Mouse (Mus musculus) intestine, postnatal 0 days (tissue): Measurements from ENCODE around the gene Gpc4. TPM values are rescaled to one million over a fixed set of nuclear protein-coding genes. Genes with fewer than 3 reads are reported as not detected.

Experiments used
- ATAC-seq: fragments of 200-750 bp; cut with Nextera tagmentation; 2 replicates; pipeline ENCODE4 v1.8.0; 2017; ENCODE audit warnings: mild to moderate bottlenecking, moderate TSS enrichment, moderate library complexity
- H3K27ac ChIP-seq: fragments of 300-500 bp; sonication (generic); 2 replicates; pipeline ENCODE4 v1.5.1; 2014; ENCODE audit warnings: mild to moderate bottlenecking, low read depth, low read length, moderate library complexity
- H3K27me3 ChIP-seq: fragments of 300-500 bp; sonication (generic); replicated peaks from 2 replicates; pipeline ENCODE4 v1.6.1; 2014; ENCODE audit warnings: low read length, mixed read lengths; ENCODE audit not compliant: control insufficient read depth, insufficient read depth
- H3K36me3 ChIP-seq: fragments of 300-500 bp; sonication (generic); 2 replicates; pipeline ENCODE4 v1.6.1; 2014; ENCODE audit warnings: mild to moderate bottlenecking, moderate library complexity; ENCODE audit not compliant: control insufficient read depth, insufficient read depth
- H3K4me1 ChIP-seq: fragments of 300-500 bp; sonication (generic); replicated peaks from 2 replicates; pipeline ENCODE4 v1.6.1; 2014; ENCODE audit warnings: antibody characterized with exemption, low read length, mixed read lengths; ENCODE audit not compliant: control insufficient read depth, insufficient read depth
- H3K4me2 ChIP-seq: fragments of 300-500 bp; sonication (generic); replicated peaks from 2 replicates; pipeline ENCODE4 v1.6.1; 2014; ENCODE audit warnings: low read depth, mild to moderate bottlenecking, moderate library complexity
- H3K4me3 ChIP-seq: fragments of 300-500 bp; sonication (generic); 2 replicates; pipeline ENCODE4 v1.5.1; 2014; ENCODE audit warnings: low read depth, low read length
- H3K9ac ChIP-seq: fragments of 300-500 bp; sonication (generic); 2 replicates; pipeline ENCODE4 v1.6.1; 2014; ENCODE audit warnings: mild to moderate bottlenecking, low read depth, low read length
- H3K9me3 ChIP-seq: fragments of 300-500 bp; sonication (generic); 2 replicates; pipeline ENCODE4 v1.6.1; 2016; ENCODE audit warnings: mixed run types; ENCODE audit not compliant: control insufficient read depth
- CTCF ChIP-seq: sonication (generic); IDR thresholded peaks from 2 replicates; pipeline ENCODE4 v1.5.1; 2016; ENCODE audit warnings: low read depth, mild to moderate bottlenecking, control low read depth, antibody characterized with exemption, moderate library complexity
- WGBS: fragments of 180-500 bp; shearing (Covaris S2); extraction: QIAGEN DNeasy Blood & Tissue Kit; methylation state at CpG from one replicate; pipeline ENCODE4 v1.1.7; 2014; 5-methylcytosine and 5-hydroxymethylcytosine counted together
- polyA plus RNA-seq: library from polyadenylated mRNA; unstranded; fragments of >200 nt; fragmentation: Nextera tagmentation; extraction: Ambion mirVana; gene quantifications from 2 replicates; pipeline ENCODE4 v1.2.1, GENCODE M21; 2015

The Gpc4 gene
- polyA plus RNA-seq, 1 experiment from 2014 or later, result 21.2 TPM

GRCm38 (mm10) chrX:52153451-52153850 lies 11.6 kb downstream of the Gpc4 start:
- no peaks in the 10 kb centered on the region for H3K9me3 ChIP-seq

GRCm38 (mm10) chrX:52152961-52153360 lies 12.1 kb downstream of the Gpc4 start:
- Histone ChIP-seq H3K4me3 (no peak overlapping the region), H3K4me2 (no peak overlapping the region), H3K9ac (no peak overlapping the region), H3K9me3 (no peaks in the 10 kb centered on the region), H3K27me3 (no peaks in the 10 kb centered on the region), H3K27ac (no peak overlapping the region), H3K4me1 (no peaks in the 10 kb centered on the region), H3K36me3 (no peaks in the 10 kb centered on the region)
- WGBS, result 84% methylated on average over 5 of the region's 5 CpGs
- ATAC-seq, result no peak
- TF ChIP-seq CTCF, result no peak

More at GRCm38 (mm10) chrX:52153451-52153850, 11.6 kb downstream of the Gpc4 start:
- no peak overlapping the region for H3K4me2 ChIP-seq
- H3K4me1 ChIP-seq, result no peaks in the 10 kb centered on the region
- no peak overlapping the region for H3K9ac ChIP-seq
- TF ChIP-seq CTCF, result no peak
- H3K4me3 ChIP-seq, result no peak overlapping the region
- no peaks in the 10 kb centered on the region for H3K36me3 ChIP-seq
- no peak overlapping the region for H3K27ac ChIP-seq
- no peaks in the 10 kb centered on the region for H3K27me3 ChIP-seq
- WGBS, result 81% methylated on average over 4 of the region's 4 CpGs
- no peak for ATAC-seq

- H3K27ac ChIP-seq, result no peak overlapping the region
- H3K9ac ChIP-seq, result no peak overlapping the region
- WGBS, result 72% methylated on average over 5 of the region's 5 CpGs
- H3K9me3 ChIP-seq, result no peaks in the 10 kb centered on the region
- H3K36me3 ChIP-seq, result no peaks in the 10 kb centered on the region
- no peak for ATAC-seq
- H3K4me1 ChIP-seq, result no peaks in the 10 kb centered on the region
- no peak for TF ChIP-seq CTCF
- H3K4me3 ChIP-seq, result no peak overlapping the region
- no peak overlapping the region for H3K4me2 ChIP-seq
- no peaks in the 10 kb centered on the region for H3K27me3 ChIP-seq
Observed at GRCm38 (mm10) chrX:52151555-52151954, 13.5 kb downstream of the Gpc4 start.

- Histone ChIP-seq H3K4me3 (no peak overlapping the region), H3K9ac (no peak overlapping the region), H3K27ac (no peak overlapping the region), H3K9me3 (no peaks in the 10 kb centered on the region), H3K27me3 (no peaks in the 10 kb centered on the region), H3K4me2 (no peak overlapping the region), H3K4me1 (no peaks in the 10 kb centered on the region), H3K36me3 (no peaks in the 10 kb centered on the region)
- no peak for TF ChIP-seq CTCF
- WGBS, result 54% methylated on average over 7 of the region's 7 CpGs
- ATAC-seq, result no peak
Observed at GRCm38 (mm10) chrX:52151100-52151499, 14.0 kb downstream of the Gpc4 start.

- no peaks in the 10 kb centered on the region for H3K36me3 ChIP-seq
- ATAC-seq, result peak; percentile 92
- TF ChIP-seq CTCF, result no peak
- no peak overlapping the region for H3K4me3 ChIP-seq
- no peak overlapping the region for H3K9ac ChIP-seq
- H3K9me3 ChIP-seq, result no peaks in the 10 kb centered on the region
- H3K4me1 ChIP-seq, result no peaks in the 10 kb centered on the region
- H3K27me3 ChIP-seq, result no peaks in the 10 kb centered on the region
- H3K4me2 ChIP-seq, result no peak overlapping the region
- peak overlapping the region; percentile 85 for H3K27ac ChIP-seq
Observed at GRCm38 (mm10) chrX:52145563-52145962, 19.5 kb downstream of the Gpc4 start.

- no peak overlapping the region for H3K4me3 ChIP-seq
- peak overlapping the region; percentile 43 for H3K4me2 ChIP-seq
- H3K27me3 ChIP-seq, result no peaks in the 10 kb centered on the region
- no peaks in the 10 kb centered on the region for H3K36me3 ChIP-seq
- 0 out of 2 replicates have a peak, but pooled peaks have one; percentile 46 for ATAC-seq
- TF ChIP-seq CTCF, result no peak
- H3K27ac ChIP-seq, result peak overlapping the region; percentile 85
- H3K4me1 ChIP-seq, result no peaks in the 10 kb centered on the region
- H3K9ac ChIP-seq, result no peak overlapping the region
- WGBS, result 57% methylated on average over 7 of the region's 7 CpGs
- no peaks in the 10 kb centered on the region for H3K9me3 ChIP-seq
Observed at GRCm38 (mm10) chrX:52144491-52144890, 20.6 kb downstream of the Gpc4 start.

- Histone ChIP-seq H3K27ac (no peak overlapping the region), H3K4me2 (no peak overlapping the region), H3K27me3 (no peaks in the 10 kb centered on the region), H3K9ac (no peak overlapping the region), H3K36me3 (no peaks in the 10 kb centered on the region), H3K9me3 (no peaks in the 10 kb centered on the region), H3K4me3 (no peak overlapping the region), H3K4me1 (no peaks in the 10 kb centered on the region)
- TF ChIP-seq CTCF, result no peak
- ATAC-seq, result no peak
Observed at GRCm38 (mm10) chrX:52140316-52140715, 24.7 kb downstream of the Gpc4 start.
